In genomic region chr3:87785626-87786214, GRCm38 (mm10) we compare ENCODE assay signal across 17 mouse cellular contexts. TPM values are rescaled to one million over a fixed set of nuclear protein-coding genes. Genes with fewer than 3 reads are reported as not detected.
DNase-seq lines count a peak whose midpoint lies in the region; ATAC-seq and TF ChIP-seq lines count a peak whose summit lies in the region.
"Had no signal": no experiment of that assay in that cellular context is flagged by ENCODE, and none has a peak within 500 bp of the region (broad histone marks: within the 10 kb centered on the region; RNA-seq: fewer than 3 reads in every experiment).

No protein-coding gene starts in this region.

- H3K9ac ChIP-seq in kidney, embryonic 15.5 days, result no peak overlapping the region
- H3K9ac ChIP-seq in stomach, embryonic 14.5 days (replicated peaks; ENCODE audit: low read depth, low read length), result no peak overlapping the region
- no peak overlapping the region for H3K9ac ChIP-seq in stomach, postnatal 0 days (ENCODE audit: low read length)
- no peak overlapping the region for H3K9ac ChIP-seq in forebrain, embryonic 12.5 days
- H3K9ac ChIP-seq: hindbrain, embryonic 12.5 days; limb, embryonic 15.5 days; liver, postnatal 0 days had no signal

- WGBS in kidney, embryonic 15.5 days, result 31% methylated on average over 6 of the region's 6 CpGs
- 29% methylated on average over 6 of the region's 6 CpGs for WGBS in stomach, embryonic 14.5 days
- 31% methylated on average over 6 of the region's 6 CpGs for WGBS in stomach, postnatal 0 days
- 73% methylated on average over 6 of the region's 6 CpGs for WGBS in forebrain, embryonic 12.5 days

- 0 out of 2 replicates have a peak overlapping the region, but pooled peaks have one; percentile 8 for H3K27ac ChIP-seq in kidney, embryonic 15.5 days
- H3K27ac ChIP-seq in stomach, embryonic 14.5 days (ENCODE audit: low read length), result 0 out of 2 replicates have a peak overlapping the region, but pooled peaks have one; percentile 21
- H3K27ac ChIP-seq in stomach, postnatal 0 days (replicated peaks), result no peak overlapping the region
- no peak overlapping the region for H3K27ac ChIP-seq in forebrain, embryonic 12.5 days
- H3K27ac ChIP-seq: layer of hippocampus, adult 2 months; limb, embryonic 15.5 days had no signal

- no peak overlapping the region for H3K4me2 ChIP-seq in kidney, embryonic 15.5 days
- no peak overlapping the region for H3K4me2 ChIP-seq in stomach, embryonic 14.5 days (replicated peaks; ENCODE audit: low read depth, low read length)
- H3K4me2 ChIP-seq in stomach, postnatal 0 days (replicated peaks; ENCODE audit: low read depth), result no peak overlapping the region
- no peak overlapping the region for H3K4me2 ChIP-seq in forebrain, embryonic 12.5 days
- H3K4me2 ChIP-seq: hindbrain, embryonic 12.5 days; limb, embryonic 15.5 days; midbrain, embryonic 11.5 days had no signal

- peaks cover 2% of the 10 kb centered on the region for H3K27me3 ChIP-seq in kidney, embryonic 15.5 days
- H3K27me3 ChIP-seq in stomach, embryonic 14.5 days (ENCODE audit: control insufficient read depth, insufficient read depth, low read length), result no peaks in the 10 kb centered on the region
- 0 out of 2 replicates have a peak, but pooled peaks cover 4% of the 10 kb centered on the region for H3K27me3 ChIP-seq in stomach, postnatal 0 days (ENCODE audit: control insufficient read depth, insufficient read depth, low read length)
- H3K27me3 ChIP-seq in forebrain, embryonic 12.5 days, result peaks cover 16% of the 10 kb centered on the region

- peaks cover 19% of the 10 kb centered on the region for H3K4me1 ChIP-seq in kidney, embryonic 15.5 days
- H3K4me1 ChIP-seq in stomach, embryonic 14.5 days (ENCODE audit: control insufficient read depth, insufficient read depth, low read length), result peaks cover 21% of the 10 kb centered on the region
- H3K4me1 ChIP-seq in stomach, postnatal 0 days (replicated peaks; ENCODE audit: control insufficient read depth, insufficient read depth), result no peaks in the 10 kb centered on the region
- H3K4me1 ChIP-seq in forebrain, embryonic 12.5 days, result peaks cover 17% of the 10 kb centered on the region

- ATAC-seq in kidney, embryonic 15.5 days (replicated peaks; ENCODE audit: low FRiP score), result no peak; the same call in 1 of the 2 replicates
- ATAC-seq in stomach, embryonic 14.5 days (ENCODE audit: insufficient number of reproducible peaks, insufficient read depth, low FRiP score, low read depth), result no peak
- ATAC-seq in stomach, postnatal 0 days (ENCODE audit: low FRiP score, low TSS enrichment), result no peak
- ATAC-seq in forebrain, embryonic 12.5 days (ENCODE audit: low FRiP score), result no peak
- ATAC-seq: liver, postnatal 0 days had no signal

- no peak overlapping the region for H3K4me3 ChIP-seq in kidney, embryonic 15.5 days (replicated peaks)
- H3K4me3 ChIP-seq in stomach, embryonic 14.5 days (ENCODE audit: low read depth, low read length), result no peak overlapping the region
- H3K4me3 ChIP-seq in stomach, postnatal 0 days (ENCODE audit: low read depth, low read length), result no peak overlapping the region
- H3K4me3 ChIP-seq in forebrain, embryonic 12.5 days (replicated peaks), result no peak overlapping the region
- H3K4me3 ChIP-seq: hindbrain, embryonic 12.5 days; layer of hippocampus, adult 2 months; limb, embryonic 15.5 days had no signal

- no peak for TF ChIP-seq CTCF in stomach, postnatal 0 days (IDR thresholded peaks at IDR 0.05; ENCODE audit: low read depth)

- no peaks in the 10 kb centered on the region for H3K36me3 ChIP-seq in kidney, embryonic 15.5 days
- no peaks in the 10 kb centered on the region for H3K36me3 ChIP-seq in stomach, embryonic 14.5 days (ENCODE audit: control insufficient read depth, insufficient read depth, low read length)
- H3K36me3 ChIP-seq in stomach, postnatal 0 days (ENCODE audit: control insufficient read depth, insufficient read depth, low read length), result no peaks in the 10 kb centered on the region
- H3K36me3 ChIP-seq in forebrain, embryonic 12.5 days (replicated peaks), result no peaks in the 10 kb centered on the region
- H3K36me3 ChIP-seq: hindbrain, embryonic 12.5 days; limb, embryonic 15.5 days had no signal

- no peaks in the 10 kb centered on the region for H3K9me3 ChIP-seq in kidney, embryonic 15.5 days (replicated peaks)
- H3K9me3 ChIP-seq in stomach, embryonic 14.5 days (ENCODE audit: control insufficient read depth, low read depth, low read length), result no peaks in the 10 kb centered on the region
- no peaks in the 10 kb centered on the region for H3K9me3 ChIP-seq in stomach, postnatal 0 days (ENCODE audit: control insufficient read depth, low read length)
- H3K9me3 ChIP-seq in forebrain, embryonic 12.5 days, result no peaks in the 10 kb centered on the region
- H3K9me3 ChIP-seq: hindbrain, embryonic 12.5 days; limb, embryonic 15.5 days had no signal

- peak; percentile 43 for DNase-seq in adrenal gland, postnatal 10 days
- no peak for DNase-seq in adrenal gland, adult 18-20 months (ENCODE audit: low spot score in 2 of 2)
- DNase-seq in kidney, postnatal 14 days, result no peak
- no peak for DNase-seq in stomach, postnatal 0 days (ENCODE audit: low spot score)
- no peak for DNase-seq in left cerebral cortex, adult 9 months (ENCODE audit: low spot score in 2 of 2)
- DNase-seq: cerebellum, adult 9-10 months; embryo, embryonic 11 days; gastrocnemius, postnatal 14 days; kidney, adult 2 months; liver, postnatal 0 days had no signal

- TF ChIP-seq EP300 in stomach, postnatal 0 days (optimal IDR thresholded peaks at IDR 0.05), result no peak

RNA-seq across cellular contexts. Expression of gene Ntrk1, which starts 9.2 kb away (rescaled TPM):
- total RNA-seq in adrenal gland, postnatal 10 days (2021), result 10 to 100 TPM; 11.6 to 23.6 TPM
- 10 to 100 TPM in 1 of 2 experiments, 1 to 10 TPM in 1; 7.1 to 12.5 TPM for total RNA-seq in adrenal gland, adult 18-20 months (2021)
- 6.1 and 8.4 TPM in 2 replicates for polyA plus RNA-seq in kidney, embryonic 15.5 days (2015; fragmentation: Nextera tagmentation; extraction: Ambion mirVana)
- polyA plus RNA-seq in stomach, embryonic 14.5 days (2014; fragmentation: Nextera tagmentation; extraction: Ambion mirVana), result 0.88 and 0.97 TPM in 2 replicates
- 0.39 and 0.41 TPM in 2 replicates for polyA plus RNA-seq in stomach, postnatal 0 days (2015; fragmentation: Nextera tagmentation; extraction: Ambion mirVana)
- 1.1 and 1.4 TPM in 2 replicates for polyA plus RNA-seq in forebrain, embryonic 12.5 days (2016; fragmentation: Nextera tagmentation; extraction: Ambion mirVana)
- total RNA-seq: gastrocnemius, postnatal 14 days had no signal

RNA-seq across cellular contexts. Expression of gene Insrr, which starts 11.0 kb away (rescaled TPM):
- total RNA-seq in adrenal gland, postnatal 10 days (2021), result 1 to 10 TPM in 1 of 2 experiments, under 1 TPM in 1; 0.99 to 2.7 TPM
- total RNA-seq in adrenal gland, adult 18-20 months (2021), result 1 to 10 TPM in 1 of 2 experiments, under 1 TPM in 1; 0.76 to 1.2 TPM
- 1.2 and 1.5 TPM in 2 replicates for polyA plus RNA-seq in kidney, embryonic 15.5 days (2015; fragmentation: Nextera tagmentation; extraction: Ambion mirVana)
- polyA plus RNA-seq in stomach, embryonic 14.5 days (2014; fragmentation: Nextera tagmentation; extraction: Ambion mirVana), result 0.20 and 0.55 TPM in 2 replicates
- polyA plus RNA-seq in stomach, postnatal 0 days (2015; fragmentation: Nextera tagmentation; extraction: Ambion mirVana), result 0.18 and 0.19 TPM in 2 replicates
- 0.65 and 1.0 TPM in 2 replicates for polyA plus RNA-seq in forebrain, embryonic 12.5 days (2016; fragmentation: Nextera tagmentation; extraction: Ambion mirVana)
- polyA plus RNA-seq: liver, postnatal 0 days had no signal

RNA-seq across cellular contexts. Expression of gene Lrrc71, which starts 37.3 kb away (rescaled TPM):
- under 1 TPM; 0.24 to 0.58 TPM for total RNA-seq in adrenal gland, postnatal 10 days (2021)
- under 1 TPM; 0.38 to 0.63 TPM for total RNA-seq in adrenal gland, adult 18-20 months (2021)
- polyA plus RNA-seq in kidney, embryonic 15.5 days (2015; fragmentation: Nextera tagmentation; extraction: Ambion mirVana), result 0.66 and 0.84 TPM in 2 replicates
- 0.69 and 1.2 TPM in 2 replicates for polyA plus RNA-seq in stomach, embryonic 14.5 days (2014; fragmentation: Nextera tagmentation; extraction: Ambion mirVana)
- 0.29 and 0.38 TPM in 2 replicates for polyA plus RNA-seq in stomach, postnatal 0 days (2015; fragmentation: Nextera tagmentation; extraction: Ambion mirVana)
- 0.26 and 0.37 TPM in 2 replicates for polyA plus RNA-seq in forebrain, embryonic 12.5 days (2016; fragmentation: Nextera tagmentation; extraction: Ambion mirVana)

RNA-seq across cellular contexts. Expression of gene Pear1, which starts 38.4 kb away (rescaled TPM):
- 10 to 100 TPM; 29.7 to 30.9 TPM for total RNA-seq in adrenal gland, postnatal 10 days (2021)
- total RNA-seq in adrenal gland, adult 18-20 months (2021), result 10 to 100 TPM; 20.0 to 20.8 TPM
- polyA plus RNA-seq in kidney, embryonic 15.5 days (2015; fragmentation: Nextera tagmentation; extraction: Ambion mirVana), result 40.8 and 51.0 TPM in 2 replicates
- 25.4 and 28.3 TPM in 2 replicates for polyA plus RNA-seq in stomach, embryonic 14.5 days (2014; fragmentation: Nextera tagmentation; extraction: Ambion mirVana)
- 6.1 and 6.8 TPM in 2 replicates for polyA plus RNA-seq in stomach, postnatal 0 days (2015; fragmentation: Nextera tagmentation; extraction: Ambion mirVana)
- polyA plus RNA-seq in forebrain, embryonic 12.5 days (2016; fragmentation: Nextera tagmentation; extraction: Ambion mirVana), result 5.7 and 6.8 TPM in 2 replicates

Comparison
In these comparisons a context has a peak if more than half of its experiments do, and no peak if none do; other contexts are left out.
1. H3K27ac ChIP-seq: peak in kidney, embryonic 15.5 days (single experiment) and stomach, embryonic 14.5 days (single experiment); none in stomach, postnatal 0 days (single experiment) and forebrain, embryonic 12.5 days (single experiment).